Mouse (Mus musculus) layer of hippocampus, adult 2 months (tissue): ENCODE results near the gene Dact3. TPM values are rescaled to one million over a fixed set of nuclear protein-coding genes. Genes with fewer than 3 reads are reported as not detected.

Experiments
- DNase-seq, 2 experiments: peaks; one replicate each; pipeline ENCODE4 v3.0.0; 2022; ENCODE audit warnings: low spot score in 2 of 2
- H3K27ac ChIP-seq: fragments of 200-600 bp; 2 replicates; pipeline ENCODE4 v1.8.1; 2022
- H3K4me3 ChIP-seq: fragments of 200-600 bp; 2 replicates; pipeline ENCODE4 v1.8.1; 2022; ENCODE audit warnings: mild to moderate bottlenecking
- CTCF ChIP-seq: fragments of 200-600 bp; conservative IDR thresholded peaks from 2 replicates; pipeline ENCODE4 v1.8.1; 2022; ENCODE audit warnings: antibody characterized with exemption, mild to moderate bottlenecking, moderate library complexity
- total RNA-seq, 2 experiments: library from RNA; stranded (reverse); gene quantifications; 2 replicates each; pipeline ENCODE4 v1.2.3; 2021

Gene Dact3
- total RNA-seq, 2 experiments from 2014 or later: 154 to 156 TPM

DNA sequence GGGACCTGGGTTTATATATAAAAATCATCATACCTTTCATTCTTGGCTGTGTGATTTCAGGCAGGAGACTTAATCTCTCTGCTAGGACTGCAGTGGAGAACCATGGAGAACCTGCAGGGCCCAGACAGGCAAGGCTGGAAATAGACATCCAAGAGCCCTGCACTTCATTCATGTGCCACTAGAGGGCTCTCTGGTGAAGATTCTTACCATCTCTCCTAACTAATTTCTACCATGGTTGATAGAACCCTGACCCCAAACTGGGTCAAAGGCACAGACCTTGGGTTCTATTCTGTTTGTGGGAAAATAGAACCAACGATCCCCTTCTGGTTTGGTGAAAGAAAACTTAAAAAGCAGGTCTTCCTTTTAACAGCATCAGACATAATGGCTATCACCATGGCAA, 55.7 kb downstream of the Dact3 start:
- no peak overlapping the region for H3K4me3 ChIP-seq
- TF ChIP-seq CTCF: peak; percentile 99
- H3K27ac ChIP-seq: peak overlapping the region; percentile 96
- peak in 1 of 2 experiments; percentile 84 for DNase-seq

DNA sequence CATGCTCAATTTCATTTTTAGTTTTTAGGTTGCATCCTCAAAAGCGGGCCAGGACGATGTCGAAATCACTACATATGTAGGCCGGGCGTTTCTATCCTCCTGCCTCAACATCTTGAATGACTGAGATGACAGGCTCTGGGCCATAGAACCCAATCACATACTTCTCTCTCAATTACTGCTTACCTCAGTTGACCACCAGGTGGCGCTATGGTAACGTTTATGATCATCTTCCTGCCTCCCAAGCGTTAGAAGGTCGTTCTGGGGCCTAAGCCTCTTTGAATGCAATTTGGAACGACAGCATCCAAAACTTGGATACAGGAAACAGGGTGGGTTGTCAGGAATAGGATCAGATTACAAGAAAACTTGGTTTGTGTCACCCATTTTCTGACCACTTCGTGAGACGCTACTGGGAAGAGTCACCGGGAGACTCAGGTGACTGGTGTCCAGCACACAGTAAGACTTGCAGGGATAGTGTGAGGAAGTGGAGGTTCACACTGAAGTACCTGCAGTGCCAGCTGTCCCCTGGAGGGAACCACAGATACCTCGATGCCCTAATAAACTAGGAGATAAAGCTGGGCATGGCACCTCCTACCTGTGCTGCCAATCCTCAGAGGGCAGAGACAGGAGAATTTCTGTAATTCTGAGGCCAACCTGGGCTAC, 57.0 kb downstream of the Dact3 start:
- DNase-seq: peak; percentile 88 to 93
- peak; percentile 90 for TF ChIP-seq CTCF
- no peak overlapping the region for H3K4me3 ChIP-seq
- peak overlapping the region; percentile 96 for H3K27ac ChIP-seq

DNA sequence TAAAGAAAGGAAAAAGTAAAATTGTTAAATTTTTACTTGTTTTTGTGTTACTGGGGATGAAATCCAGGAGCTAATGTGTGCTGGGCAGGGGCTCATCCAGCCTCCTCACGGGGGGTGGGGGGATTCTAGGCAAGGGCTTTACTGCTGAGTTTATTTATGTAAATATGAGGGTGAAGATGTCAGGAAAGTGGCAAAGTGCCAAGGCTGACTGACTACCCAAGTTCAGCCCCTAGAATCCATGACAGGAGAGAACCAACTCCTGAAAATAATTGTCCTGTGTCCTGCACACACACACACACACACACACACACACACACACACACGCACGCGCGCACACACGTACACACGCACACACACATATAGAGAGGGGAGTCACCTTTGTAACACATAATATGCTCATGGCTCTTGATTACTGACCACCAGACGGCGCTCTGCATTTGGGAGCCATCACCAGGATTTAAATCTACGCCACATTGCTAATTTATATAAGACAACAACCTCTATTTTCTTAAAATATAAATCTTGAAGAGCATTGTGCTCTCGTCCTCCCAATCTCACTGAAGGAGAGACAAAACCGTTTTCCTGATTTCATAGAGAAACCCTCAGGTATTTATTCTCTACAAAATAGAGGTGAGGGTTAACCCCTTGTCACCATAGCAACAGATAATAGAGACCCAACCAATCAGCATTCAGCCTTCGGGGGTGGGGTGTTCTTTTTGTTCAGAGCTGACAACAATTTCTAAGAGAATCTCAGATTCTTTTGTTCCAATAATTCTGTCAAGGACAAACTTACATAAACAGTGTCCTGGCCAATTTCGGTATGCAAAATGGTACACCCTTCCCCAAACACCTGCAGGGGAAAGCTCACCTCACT, 57.8 kb downstream of the Dact3 start:
- peak; percentile 75 for TF ChIP-seq CTCF

More for the DNA sequence above, 57.8 kb downstream of the Dact3 start:
- Histone ChIP-seq H3K4me3 (no peak overlapping the region), H3K27ac (peak overlapping the region; percentile 96)
- DNase-seq: peak in 1 of 2 experiments; percentile 75

Other genes with a start within 250 kb of the Dact3 start
- not detected for gene Ceacam15, start 199.6 kb upstream of the Dact3 start, total RNA-seq
- not detected for gene Ceacam9, start 153.4 kb upstream of the Dact3 start, total RNA-seq
- gene Ap2s1, start 136.9 kb upstream of the Dact3 start, total RNA-seq: 100 to 1,000 TPM; 237 to 271 TPM
- gene Slc1a5, start 94.0 kb upstream of the Dact3 start, total RNA-seq: 1 to 10 TPM; 3.5 to 4.7 TPM
- 100 to 1,000 TPM; 286 to 314 TPM for gene Strn4, start 59.4 kb upstream of the Dact3 start, total RNA-seq
- gene Fkrp, start 58.6 kb upstream of the Dact3 start, total RNA-seq: 10 to 100 TPM; 46.7 to 49.5 TPM
- 1 to 10 TPM; 6.5 to 7.3 TPM for gene Prkd2, start 32.4 kb upstream of the Dact3 start, total RNA-seq
- gene Gng8, start 16.5 kb downstream of the Dact3 start, total RNA-seq: 1 to 10 TPM; 1.9 to 4.0 TPM
- under 1 TPM; 0.10 to 0.20 TPM for gene Ptgir, start 31.2 kb downstream of the Dact3 start, total RNA-seq
- gene Calm3, start 48.8 kb downstream of the Dact3 start, total RNA-seq: 1,000 to 10,000 TPM; 2,074 to 2,160 TPM
- 100 to 1,000 TPM; 348 to 373 TPM for gene Pnmal2, start 69.4 kb downstream of the Dact3 start, total RNA-seq
- 100 to 1,000 TPM; 103 to 121 TPM for gene Pnmal1, start 84.4 kb downstream of the Dact3 start, total RNA-seq
- gene Gm42372, start 107.8 kb downstream of the Dact3 start, total RNA-seq: 10 to 100 TPM; 52.3 to 55.5 TPM
- 1 to 10 TPM; 1.8 to 2.2 TPM for gene Ccdc8, start 117.4 kb downstream of the Dact3 start, total RNA-seq
- 100 to 1,000 TPM; 148 to 155 TPM for gene Ppp5c, start 152.6 kb downstream of the Dact3 start, total RNA-seq
- 10 to 100 TPM; 16.0 to 16.6 TPM for gene Hif3a, start 187.1 kb downstream of the Dact3 start, total RNA-seq
- 1 to 10 TPM; 3.5 to 4.1 TPM for gene Psg16, start 198.7 kb downstream of the Dact3 start, total RNA-seq